Mouse (Mus musculus) bone marrow macrophage, adult 2 months (primary cell): Measurements from ENCODE around the gene Zbtb45.

ENCODE experiments used
- CTCF ChIP-seq: IDR thresholded peaks from 2 replicates; pipeline ENCODE4 v1.5.1; 2012; ENCODE audit warnings: low read depth, mild to moderate bottlenecking, low read length, moderate library complexity
- POLR2A ChIP-seq: IDR thresholded peaks from 2 replicates; pipeline ENCODE4 v1.6.1; 2012; ENCODE audit warnings: mild to moderate bottlenecking, low read depth, low read length, borderline replicate concordance

DNA sequence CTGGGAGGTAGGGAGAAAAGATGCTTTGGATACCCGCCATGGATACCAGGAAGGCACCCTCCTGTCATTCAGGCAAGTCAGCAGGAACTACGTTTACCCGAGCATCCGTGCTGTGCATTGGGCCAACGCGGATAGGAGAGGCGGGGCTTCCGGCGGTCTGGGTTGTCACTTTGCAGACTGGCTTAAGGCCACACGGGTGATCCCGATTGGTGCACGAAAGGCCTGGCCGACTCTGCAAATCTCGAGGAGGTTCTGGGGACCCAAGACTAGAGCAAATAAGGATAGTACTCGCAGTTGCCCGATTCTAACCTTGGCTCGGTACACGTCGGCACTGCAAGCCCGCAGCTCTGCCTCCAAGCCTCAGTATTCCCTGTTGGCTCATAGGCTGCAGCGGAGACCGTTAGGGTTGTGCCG, 44.1 kb downstream of the Zbtb45 start, which contains the start of gene Zfp324:
- TF ChIP-seq CTCF, result no peak
- TF ChIP-seq POLR2A, result no peak
